Mouse (Mus musculus) T-helper 1 cell (primary cell): ENCODE measurements at regions not wholly inside any gene's neighbourhood (a gene's known extent, or its start where the extent isn't known, plus 50 kb on each side); places are given as distances from the start of the nearest gene placed in this dataset.
"Not testable (repeated sequence)": the region's sequence is repeated elsewhere in the genome, so short reads cannot be mapped to it uniquely, and the experiment has no call there.

ENCODE experiments used
- in situ Hi-C: fragments of 300-600 bp; cut with MboI, MseI; formaldehyde crosslinking; loops from one replicate; pipeline ENCODE4 v1.15.1; 2025; ENCODE audit warnings: high pct_unique_total_duplicates

- in situ Hi-C loops: no loop called here
Observed at GRCm38 (mm10) chr10:103910098-103910497, 232.7 kb upstream of the Gm21293 start.

- in situ Hi-C loops: no loop called here
Observed at GRCm38 (mm10) chr10:103958183-103958582, 184.6 kb upstream of the Gm21293 start.

- in situ Hi-C loops: no loop called here
Observed at GRCm38 (mm10) chr10:103976059-103976458, 166.7 kb upstream of the Gm21293 start.

GRCm38 (mm10) chr10:103984287-103984956 is 158.4 kb upstream of the Gm21293 start:
- in situ Hi-C loops: no loop called here

- in situ Hi-C loops: no loop called here
Observed at GRCm38 (mm10) chr10:104019540-104019939, 123.2 kb upstream of the Gm21293 start.

GRCm38 (mm10) chr10:104021593-104021992 is 121.2 kb upstream of the Gm21293 start:
- in situ Hi-C loops: no loop called here

GRCm38 (mm10) chr10:104028162-104028561 is 114.6 kb upstream of the Gm21293 start:
- in situ Hi-C loops: no loop called here

- in situ Hi-C loops: no loop called here
Observed at GRCm38 (mm10) chr10:104032771-104033170, 110.0 kb upstream of the Gm21293 start.

- in situ Hi-C loops: not testable (repeated sequence)
Observed at GRCm38 (mm10) chr10:104041729-104042386, 100.9 kb upstream of the Gm21293 start.

- in situ Hi-C loops: no loop called here
Observed at GRCm38 (mm10) chr10:104042387-104042775, 100.4 kb upstream of the Gm21293 start.

- in situ Hi-C loops: no loop called here
Observed at GRCm38 (mm10) chr10:104043569-104043968, 99.2 kb upstream of the Gm21293 start.
